Mouse (Mus musculus) lung, adult 2 months (tissue): ENCODE data around the gene Syt17.

Experiments used
- CTCF ChIP-seq: fragments of 200-500 bp; IDR thresholded peaks from 2 replicates; pipeline ENCODE4 v1.5.1; 2011; ENCODE audit warnings: mild to moderate bottlenecking, low read length, control low read depth; ENCODE audit not compliant: insufficient read depth
- POLR2A ChIP-seq: fragments of 200-500 bp; IDR thresholded peaks from 2 replicates; pipeline ENCODE4 v1.6.1; 2011; ENCODE audit warnings: low read depth, mild to moderate bottlenecking, control low read depth, low read length, borderline replicate concordance; ENCODE audit errors: extremely low read depth

DNA sequence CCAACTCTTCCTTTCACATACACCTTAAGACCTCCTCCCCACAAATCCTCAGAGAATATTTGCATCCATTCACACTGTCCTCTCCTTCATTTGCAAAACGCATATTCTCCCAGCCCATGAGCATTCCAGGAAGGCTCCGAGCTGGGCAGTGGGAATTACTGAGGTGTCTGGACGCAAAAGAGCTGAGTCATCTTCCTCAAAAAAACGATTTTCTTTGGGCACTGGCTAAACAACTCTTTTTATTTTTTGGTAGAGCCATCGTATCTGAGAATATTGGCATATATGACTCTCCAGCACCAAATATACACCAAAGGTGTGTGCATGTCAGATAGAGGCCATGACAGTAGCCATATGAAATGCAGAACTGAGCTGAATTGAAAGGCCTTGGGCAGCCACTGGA is 38.9 kb upstream of the Syt17 start:
- no peak for TF ChIP-seq CTCF
- TF ChIP-seq POLR2A = no peak
